Mouse (Mus musculus) gastrocnemius, adult 18-20 months (tissue): Measurements from ENCODE around the gene Ddah1. TPM values are rescaled to one million over a fixed set of nuclear protein-coding genes. Genes with fewer than 3 reads are reported as not detected.

Experiments used
- DNase-seq: peaks from one replicate; pipeline ENCODE4 v3.0.0; 2021; ENCODE audit warnings: low spot score
- total RNA-seq, 2 experiments: library from RNA; stranded (reverse); gene quantifications; 2 replicates each; pipeline ENCODE4 v1.2.3; 2021

Gene Ddah1
- total RNA-seq, 2 experiments from 2014 or later: 2.7 to 4.4 TPM

DNA sequence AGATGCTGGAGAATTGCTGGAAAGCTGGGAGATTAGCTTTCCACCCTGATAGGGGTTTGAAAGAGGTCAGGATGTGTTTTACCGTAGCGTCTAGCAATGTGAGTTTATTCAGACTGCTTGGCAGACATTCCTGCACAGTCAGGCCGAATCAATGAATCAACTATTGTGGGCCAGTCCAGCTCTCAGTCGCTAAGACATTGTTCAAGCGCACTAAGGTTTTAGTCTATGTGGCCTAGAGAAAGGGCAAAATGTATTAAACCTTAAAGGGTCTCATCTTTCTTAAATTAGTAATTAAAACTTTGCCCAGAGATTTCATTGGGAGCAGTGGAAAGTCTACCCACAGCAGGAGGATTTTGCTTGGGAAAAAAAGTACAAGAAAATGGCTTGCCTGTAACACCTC lies 48.0 kb downstream of the Ddah1 start:
- no peak for DNase-seq

DNA sequence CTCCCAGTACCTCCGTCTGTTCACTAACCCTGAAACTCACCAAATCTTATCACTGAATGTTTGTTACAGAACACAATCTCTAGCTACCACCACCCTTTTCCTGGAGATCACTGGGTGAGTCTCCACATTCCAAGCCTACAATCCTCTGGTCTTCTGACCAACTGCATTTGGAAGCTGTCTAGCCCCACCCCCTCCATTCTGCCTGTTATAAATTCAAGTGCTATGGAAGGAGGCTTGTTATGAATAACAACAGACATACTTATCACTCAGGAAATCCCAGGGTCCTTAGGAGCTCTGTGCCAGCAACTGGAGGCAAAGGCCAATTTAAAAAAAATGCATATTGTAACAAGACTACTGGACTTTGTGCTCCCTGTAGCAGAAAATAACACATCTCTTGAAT lies 58.3 kb downstream of the Ddah1 start:
- DNase-seq: no peak

DNA sequence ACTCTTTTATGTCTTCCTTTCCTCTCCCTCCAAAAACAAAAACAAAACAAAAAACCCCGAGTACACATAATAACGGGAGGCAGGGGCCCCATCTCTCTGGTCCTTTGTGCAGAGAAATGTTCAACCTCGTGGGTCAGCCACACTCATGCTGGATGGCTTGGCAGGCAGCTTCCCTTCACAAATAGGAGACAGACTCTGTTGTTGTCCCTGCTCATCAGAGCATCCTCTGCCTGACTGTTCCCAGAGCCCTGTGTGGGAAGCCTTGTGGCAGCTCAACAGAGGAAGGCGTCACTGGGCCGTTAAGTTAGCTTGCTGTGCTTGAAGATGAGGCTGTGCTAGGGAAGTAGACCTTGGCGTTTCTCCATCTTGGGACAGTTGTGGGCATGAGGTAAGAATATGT lies 58.8 kb downstream of the Ddah1 start:
- DNase-seq: no peak

DNA sequence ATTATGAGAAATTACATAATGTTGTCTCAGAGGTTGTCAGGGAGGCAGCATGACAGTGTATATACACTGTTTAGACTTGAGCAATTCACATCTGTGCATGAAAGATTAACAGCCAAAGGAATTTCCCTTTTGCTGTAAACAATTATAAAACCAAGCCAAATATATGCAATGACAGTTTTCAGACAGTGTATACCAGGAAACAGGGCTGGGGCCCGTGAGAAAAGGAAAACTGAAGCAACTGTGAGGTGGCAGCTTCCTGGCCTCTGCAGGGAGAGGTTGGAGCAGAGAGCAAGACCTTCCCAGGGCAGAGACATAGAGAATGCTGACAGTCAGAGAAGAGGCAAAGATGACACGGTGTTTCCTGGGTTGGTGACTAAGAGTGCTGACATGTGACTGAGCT lies 62.0 kb downstream of the Ddah1 start:
- DNase-seq: no peak

DNA sequence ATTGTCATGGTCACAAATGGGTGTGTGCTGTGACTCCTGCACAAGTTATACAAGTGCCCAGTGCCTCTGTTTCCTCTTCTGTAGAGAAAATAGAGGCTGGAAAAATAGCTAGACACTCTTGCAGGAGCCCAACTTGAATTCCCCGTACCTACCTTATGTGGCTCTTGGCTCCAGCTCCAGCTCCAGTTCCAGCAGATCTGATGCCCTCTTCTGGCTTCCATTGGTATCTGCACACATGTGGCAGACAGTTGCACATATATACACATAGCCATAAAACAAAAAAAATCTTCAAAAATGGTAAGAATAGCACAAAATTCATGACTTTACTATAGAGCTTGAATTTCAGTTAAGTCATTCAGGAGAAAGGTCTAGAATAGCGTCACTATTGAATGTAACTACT lies 62.5 kb downstream of the Ddah1 start:
- DNase-seq: no peak

DNA sequence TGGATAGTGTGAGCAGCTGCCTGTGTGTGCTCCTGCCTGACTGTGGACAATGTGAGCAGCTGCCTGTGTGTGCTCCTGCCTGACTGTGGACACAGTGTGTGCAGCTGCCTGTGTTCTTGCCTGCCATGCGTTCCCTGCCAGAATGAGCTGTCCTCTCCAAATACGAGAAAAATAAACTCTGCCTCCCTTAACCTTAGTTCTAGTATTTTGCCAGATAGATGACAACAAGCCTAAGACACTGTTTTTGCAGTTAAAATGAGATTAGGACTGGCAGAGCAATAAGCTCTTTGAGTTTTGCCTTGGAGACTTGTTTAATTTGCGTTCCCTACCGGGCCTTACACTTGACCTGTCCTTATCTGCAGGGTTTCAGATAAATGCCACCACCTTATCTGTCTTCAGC lies 63.7 kb downstream of the Ddah1 start:
- DNase-seq: no peak

DNA sequence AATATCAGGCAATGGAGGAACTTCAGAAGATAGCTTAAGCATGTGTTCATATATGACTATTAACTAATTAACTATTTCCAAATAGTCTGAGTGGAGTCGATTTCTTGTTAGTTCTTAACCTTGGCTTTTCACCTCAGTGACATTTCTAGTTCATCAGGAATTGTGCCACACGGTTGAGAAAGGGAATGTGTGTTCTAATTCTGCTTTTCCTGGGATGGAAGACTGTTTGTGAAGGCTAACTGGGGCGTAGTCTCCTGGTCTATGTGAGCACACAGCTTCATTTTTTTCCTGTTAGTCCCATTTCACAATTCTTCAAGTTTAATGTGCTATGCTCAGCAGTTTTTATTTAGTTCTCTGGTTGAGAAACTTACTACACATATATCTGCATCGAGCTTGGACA lies 65.2 kb downstream of the Ddah1 start:
- no peak for DNase-seq

DNA sequence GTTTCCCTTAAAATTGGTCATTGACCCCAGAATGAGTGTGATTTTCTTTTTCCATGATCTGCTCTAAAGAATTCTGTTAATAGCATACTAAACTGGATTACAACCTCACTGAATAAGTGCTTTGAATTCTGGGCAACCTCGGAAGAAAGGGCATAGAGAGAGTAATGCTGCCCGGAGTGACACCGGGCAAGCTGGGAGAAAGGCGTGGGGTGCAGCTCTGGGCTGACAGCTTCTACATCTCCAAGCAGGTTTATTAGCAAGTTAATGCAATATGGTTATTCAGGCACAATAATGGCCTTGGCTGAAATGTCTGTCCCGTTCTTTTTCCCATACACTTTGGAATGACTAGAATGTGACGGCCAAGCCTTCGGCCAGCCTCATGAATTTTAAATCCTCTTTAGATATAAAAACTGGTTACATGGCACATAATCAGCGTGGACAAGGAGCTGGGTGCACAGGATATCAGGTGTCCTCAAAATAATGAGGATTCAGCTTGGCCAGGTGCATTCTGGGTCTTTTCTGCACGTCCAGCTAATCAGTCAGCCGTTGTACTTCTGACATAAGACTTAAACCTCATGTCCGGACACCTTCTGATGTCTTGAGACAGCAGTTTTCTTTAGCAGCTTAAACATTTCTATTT lies 67.1 kb downstream of the Ddah1 start:
- DNase-seq: no peak

DNA sequence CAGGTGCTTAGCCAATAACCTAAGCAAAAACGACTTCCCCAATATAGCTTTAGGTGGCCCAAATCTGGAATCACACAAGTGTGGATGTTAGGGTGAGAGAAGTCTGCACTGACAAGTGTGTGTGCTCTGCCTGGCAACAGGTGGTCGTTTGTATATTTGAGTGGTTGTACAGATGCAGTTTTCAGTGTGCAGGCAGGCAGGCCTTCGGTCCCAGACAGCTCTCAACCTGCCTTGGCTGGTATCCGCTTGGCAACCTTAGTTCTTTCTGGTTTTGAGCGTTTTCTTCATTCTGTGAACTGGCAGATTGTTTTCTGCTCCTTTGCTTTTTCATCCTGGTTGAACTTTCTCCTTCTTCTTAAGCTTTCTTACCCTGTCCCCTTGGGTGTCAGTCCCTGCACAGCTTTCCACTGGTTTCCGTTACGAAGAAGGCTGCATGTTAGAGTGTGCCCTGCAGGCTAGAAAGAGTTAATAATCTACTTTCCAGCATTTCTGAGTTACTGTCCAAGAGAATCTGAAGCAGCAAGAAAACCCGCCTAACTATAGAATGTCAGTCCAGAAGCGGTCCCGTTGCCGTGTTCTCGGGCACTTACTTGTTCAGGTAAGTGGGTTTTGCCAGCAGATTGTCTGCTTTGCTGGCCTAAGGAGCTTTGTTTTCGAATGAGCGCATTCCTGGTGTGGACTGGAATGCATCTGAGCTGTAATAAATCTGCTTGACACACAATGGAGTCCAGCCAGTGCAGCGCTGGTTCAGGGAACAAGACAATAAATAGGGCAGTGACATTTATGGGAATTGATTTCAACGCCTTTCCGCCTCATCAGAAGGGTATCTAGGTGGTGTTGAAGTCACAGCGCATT lies 68.9 kb downstream of the Ddah1 start:
- DNase-seq: peak; percentile 12

DNA sequence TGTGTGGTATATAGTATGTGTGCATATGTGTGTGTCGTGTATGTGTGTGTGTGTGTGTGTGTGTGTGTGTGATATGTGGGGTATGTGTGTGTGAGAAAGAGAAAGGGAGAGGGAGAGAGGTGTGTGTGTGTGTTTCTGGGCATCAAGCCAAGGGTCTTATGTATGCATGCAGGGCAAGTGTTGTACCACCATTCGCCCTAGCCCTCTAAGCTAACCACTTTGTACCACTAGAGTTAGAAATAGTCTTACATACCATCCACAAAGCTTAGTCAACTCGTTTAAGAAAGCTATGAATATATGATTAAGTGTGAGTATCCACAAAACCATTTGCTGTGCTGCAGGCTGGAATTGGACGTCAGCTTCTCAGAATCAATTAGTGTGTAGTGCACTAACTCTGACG lies 70.4 kb downstream of the Ddah1 start:
- no peak for DNase-seq

DNA sequence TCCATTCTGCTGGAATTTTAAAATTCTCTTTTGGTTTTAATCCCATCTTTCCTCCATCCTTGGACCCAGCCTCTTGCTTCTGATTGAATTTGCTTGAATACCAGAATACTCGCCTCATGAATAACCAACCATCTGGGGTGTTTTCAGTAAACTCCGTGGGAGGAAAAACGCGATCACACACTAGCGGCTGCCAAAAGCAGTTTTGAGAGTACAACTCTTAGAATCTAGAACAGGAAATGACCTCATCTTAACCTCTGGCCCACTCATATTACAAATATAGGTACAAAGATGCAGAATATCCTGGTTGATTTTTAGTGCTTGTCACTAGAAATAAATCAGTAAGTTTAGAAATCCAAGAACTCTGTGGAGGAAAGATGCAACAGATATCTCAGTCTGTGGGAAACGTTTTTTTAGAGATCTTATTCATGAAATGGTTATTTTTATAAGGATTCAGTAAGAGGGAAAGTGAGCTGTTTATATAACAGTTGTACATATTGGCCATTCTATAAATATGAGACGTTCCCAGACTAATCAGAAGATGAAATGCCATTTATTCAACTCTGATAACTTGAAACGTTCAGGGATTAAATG lies 75.6 kb downstream of the Ddah1 start:
- DNase-seq: peak; percentile 33

DNA sequence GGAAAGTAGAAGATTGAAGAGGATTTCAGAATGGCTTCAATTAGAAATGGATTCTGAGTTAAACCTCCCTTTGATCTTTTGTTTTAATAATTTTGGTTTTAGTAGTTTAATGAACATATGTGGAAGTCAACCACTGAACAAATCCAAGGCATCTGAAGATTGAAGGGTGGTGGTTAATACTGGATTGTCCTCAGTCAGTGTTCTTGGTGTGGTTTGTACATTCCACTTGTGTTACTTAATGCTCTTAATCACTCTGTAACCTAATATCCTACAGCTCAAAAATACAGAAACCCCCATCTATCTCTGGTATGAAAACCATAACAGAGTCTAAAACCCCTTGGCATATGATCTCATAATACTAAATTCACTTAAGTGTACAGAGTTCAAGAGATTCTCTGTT lies 79.8 kb downstream of the Ddah1 start:
- no peak for DNase-seq

DNA sequence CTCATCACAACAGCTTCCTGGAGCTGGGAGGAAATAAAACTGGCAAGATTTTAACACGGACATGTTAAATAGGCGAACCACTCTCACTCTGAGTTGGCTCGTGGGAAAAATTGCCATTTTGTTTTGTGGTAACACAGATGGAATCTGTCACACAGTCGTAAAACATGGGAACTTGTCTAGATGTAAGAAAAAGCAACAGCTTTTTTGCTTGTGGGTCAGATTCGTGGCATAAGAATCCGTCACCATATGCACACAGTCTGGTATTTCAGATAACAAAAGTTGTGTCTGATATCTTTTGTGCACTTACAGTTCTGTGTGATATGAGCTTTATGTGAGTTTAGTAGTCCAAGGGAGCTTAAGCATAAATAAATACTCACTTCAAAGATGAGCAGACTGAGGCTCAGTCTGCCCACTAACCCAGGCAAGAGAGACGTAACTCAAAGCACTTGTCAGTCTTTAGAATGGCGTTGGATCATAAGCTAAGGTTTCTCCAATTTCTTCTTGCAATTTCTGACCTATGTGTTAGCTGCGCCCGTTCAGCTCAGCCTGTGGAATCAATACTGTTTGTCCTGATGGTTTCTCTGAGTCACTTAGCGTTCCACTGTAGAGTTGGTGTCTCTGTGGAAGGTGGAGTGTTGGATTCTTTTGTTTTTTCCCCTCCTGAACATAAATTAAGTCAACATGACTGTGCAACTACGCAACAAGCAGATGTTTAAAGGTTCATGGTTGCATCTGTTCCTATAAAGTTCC lies 83.7 kb downstream of the Ddah1 start:
- no peak for DNase-seq

DNA sequence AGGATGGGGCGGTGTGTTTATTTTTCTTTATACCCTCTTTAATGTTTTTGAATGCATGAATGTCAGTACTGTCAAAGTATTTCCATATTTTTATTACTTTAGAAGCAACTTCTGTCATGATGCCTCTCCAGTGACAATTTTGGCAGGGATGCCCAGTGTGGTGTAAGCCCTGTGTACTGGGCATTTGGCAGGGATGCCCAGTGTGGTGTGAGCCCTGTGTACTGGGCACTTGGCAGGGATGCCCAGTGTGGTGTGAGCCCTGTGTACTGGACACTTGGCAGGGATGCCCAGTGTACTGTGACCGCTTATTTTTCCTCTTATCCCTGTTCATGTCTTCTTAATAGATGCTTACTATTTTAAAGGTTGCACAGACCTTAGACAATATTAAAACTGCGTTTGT lies 85.4 kb downstream of the Ddah1 start:
- DNase-seq: peak; percentile 69

DNA sequence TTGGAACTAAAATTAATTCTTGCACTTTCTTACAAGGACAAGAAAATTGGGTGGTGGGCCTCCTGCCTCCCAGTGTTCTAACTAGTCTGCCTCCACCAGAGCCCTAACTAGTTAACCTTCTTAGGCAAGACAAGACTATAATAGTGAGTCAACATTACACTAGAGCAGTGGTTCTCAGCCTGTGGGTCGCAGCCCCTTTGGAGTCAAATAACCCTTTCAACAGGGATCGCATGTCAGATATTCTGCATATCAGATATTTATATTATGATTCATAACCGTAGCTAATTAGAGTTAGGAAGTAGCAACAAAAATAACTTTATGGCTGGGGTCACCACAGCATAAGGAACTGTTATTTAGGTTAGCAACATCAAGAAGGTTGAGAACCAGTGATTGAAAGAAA lies 86.4 kb downstream of the Ddah1 start:
- DNase-seq: no peak

DNA sequence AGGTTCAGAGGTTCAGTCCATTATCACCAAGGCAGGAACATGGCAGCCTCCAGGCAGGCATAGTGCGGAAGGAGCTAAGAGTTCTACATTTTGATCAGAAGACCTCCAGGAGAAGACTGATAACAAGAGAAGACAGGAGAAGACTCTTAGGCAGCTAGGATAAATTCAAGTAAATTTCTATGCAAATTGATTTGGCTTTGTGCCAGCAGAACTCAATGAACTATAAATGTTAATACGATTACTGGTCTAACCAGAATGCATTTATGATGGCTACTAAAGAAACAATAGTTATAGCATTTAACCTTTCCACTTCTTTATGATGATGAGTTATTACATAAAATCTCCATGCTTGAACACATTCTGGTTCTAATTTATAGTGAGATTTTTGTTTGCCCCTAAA lies 87.8 kb downstream of the Ddah1 start:
- DNase-seq: no peak

DNA sequence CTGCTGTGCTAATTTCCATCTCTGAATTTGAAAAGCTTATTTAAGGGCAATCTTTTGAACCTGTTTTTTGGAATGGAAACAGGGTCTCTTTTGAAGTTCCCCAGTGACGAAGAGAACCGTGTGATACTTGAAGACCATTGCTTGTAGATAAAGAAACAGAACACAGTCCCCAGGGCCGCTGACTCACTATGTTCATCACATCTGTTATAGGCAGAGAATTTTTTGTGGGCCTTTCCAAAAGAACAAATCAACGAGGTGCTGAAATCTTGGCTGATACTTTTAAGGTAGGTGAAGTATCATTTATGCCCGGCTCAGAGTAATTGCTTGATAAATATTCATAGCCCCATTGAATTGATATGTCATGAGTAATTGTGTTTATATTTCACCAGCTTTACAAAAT lies 93.6 kb downstream of the Ddah1 start:
- DNase-seq: no peak

DNA sequence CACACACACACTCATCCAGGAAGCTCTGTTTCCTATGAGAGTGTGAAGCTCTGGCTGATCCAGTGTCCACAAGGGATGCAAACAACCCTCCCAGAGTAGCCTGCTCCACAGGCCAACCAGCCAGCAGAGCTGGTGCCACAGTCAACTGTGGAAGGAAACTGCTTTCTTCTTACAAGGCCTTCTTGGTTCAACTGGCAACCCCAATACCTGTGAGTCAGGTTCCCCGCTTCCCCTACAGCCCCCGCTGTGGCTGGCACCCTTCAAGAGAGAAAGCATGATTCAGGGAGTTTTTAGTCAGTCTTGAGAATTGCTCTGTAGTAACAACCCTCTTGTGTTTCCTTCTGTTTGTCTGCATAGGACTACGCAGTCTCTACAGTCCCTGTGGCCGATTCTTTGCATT lies 94.3 kb downstream of the Ddah1 start:
- no peak for DNase-seq

DNA sequence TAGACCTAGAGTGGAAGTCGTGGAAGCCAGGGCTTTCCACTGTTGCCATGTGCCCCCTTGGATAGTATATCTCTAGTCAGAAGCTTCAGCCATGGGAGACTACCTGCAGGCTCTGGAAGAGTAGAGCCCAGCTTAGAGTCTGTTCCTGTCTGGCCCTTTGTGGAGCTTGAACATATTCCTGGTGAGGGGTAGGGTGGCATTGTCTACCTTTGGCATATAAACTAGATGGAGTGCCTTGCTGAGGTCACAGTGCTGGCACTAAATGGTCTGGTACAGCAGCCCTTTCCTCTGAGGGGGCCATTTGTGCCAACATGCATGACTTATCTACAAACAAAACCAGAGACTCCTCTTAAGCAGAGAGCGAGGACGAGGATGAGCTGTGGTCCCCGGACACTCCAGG lies 95.2 kb downstream of the Ddah1 start:
- no peak for DNase-seq

DNA sequence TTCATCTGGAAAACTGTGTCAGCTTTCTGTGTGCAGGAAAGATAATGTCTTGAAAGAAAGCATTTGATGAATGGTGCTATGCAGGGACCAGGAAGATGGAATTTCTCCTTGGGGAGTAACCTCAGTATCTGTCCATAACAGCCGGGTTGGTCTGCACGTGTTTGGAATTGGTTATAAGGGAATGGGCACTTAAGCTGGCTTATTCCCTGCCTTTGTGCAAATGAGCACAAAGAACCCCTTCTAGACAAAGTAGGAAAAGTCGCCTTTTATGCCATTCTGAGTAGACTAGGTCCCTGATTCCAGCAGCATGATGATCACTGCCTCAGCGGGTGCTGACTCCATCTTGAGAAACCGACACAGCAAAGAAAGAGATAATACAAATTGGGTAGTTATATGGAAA lies 96.0 kb downstream of the Ddah1 start:
- no peak for DNase-seq

DNA sequence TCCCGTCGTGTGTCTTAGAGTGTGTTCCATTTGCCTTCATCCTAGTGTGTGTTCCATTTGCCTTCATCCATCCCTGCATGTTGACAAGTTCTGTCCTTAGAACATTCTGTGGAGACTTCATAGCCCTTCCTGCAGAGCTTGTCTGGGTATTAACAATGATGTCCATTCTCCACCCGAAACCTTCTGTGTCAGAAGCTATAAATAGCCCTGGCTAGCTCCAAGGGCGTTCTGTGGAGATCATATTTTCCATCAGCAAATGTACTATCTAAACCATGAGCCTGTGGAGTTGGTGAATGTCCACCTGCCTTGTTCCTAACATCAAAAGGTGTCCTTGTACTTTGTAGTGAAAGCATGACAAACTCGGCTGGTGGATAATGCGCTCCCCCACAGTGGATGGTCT lies 96.8 kb downstream of the Ddah1 start:
- peak; percentile 22 for DNase-seq

DNA sequence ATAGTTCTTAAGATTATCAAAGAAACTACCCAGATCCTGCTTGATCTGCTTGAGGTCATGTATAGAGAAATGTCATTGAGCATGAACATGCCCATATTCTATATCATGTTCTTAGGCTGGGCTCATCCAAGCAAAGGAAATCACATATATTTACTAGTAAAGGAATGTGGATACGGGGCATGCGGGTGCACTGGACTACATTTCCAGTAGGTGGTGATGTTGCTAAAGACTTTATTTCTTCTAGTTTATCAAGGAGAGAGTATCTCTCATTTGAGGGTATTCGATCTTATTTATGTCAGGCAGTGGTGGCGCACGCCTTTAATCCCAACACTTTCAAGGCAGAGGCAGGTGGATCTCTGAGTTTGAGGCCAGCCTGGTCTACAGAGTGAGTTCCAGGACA lies 99.9 kb downstream of the Ddah1 start:
- DNase-seq: no peak
